Mouse (Mus musculus) hindlimb bud, embryonic 11.5 days (tissue): ENCODE data around the gene Zfp518b.

Source experiments
- DNase-seq: peaks from one replicate; pipeline ENCODE4 v3.0.0-alpha.2; 2012; ENCODE audit warnings: low read depth, low spot score; ENCODE audit errors: extremely low spot score

Gene Zfp518b

GRCm38 (mm10) chr5:38684164-38684911 lies at the start of gene Zfp518b:
Gene Zfp518b, minus strand, starts transcription at chr5:38684826.
- no peak for DNase-seq

GRCm38 (mm10) chr5:38708940-38709581 lies 24.4 kb upstream of the Zfp518b start:
- DNase-seq: no peak

GRCm38 (mm10) chr5:38707364-38708075 lies 22.9 kb upstream of the Zfp518b start:
- DNase-seq: no peak

DNA sequence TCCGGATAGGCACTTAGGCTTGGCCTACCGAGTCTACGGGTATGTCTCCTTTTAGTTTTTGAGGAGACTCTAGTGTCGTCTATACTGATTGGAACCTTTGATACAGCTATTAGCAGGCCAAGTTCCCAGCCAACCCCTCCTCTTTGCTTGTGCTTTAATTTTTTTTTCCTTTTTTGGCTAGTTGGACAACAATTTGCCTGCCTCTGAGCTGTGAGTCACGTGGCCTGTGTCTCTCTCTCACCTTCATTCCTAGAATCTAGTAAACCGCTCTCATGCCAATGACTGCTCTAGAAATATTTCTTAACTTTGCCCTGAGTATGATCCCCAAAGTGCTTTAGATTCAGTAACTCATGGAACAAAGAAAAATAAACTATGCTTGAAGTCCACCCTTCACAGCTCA lies 18.3 kb upstream of the Zfp518b start:
- no peak for DNase-seq

DNA sequence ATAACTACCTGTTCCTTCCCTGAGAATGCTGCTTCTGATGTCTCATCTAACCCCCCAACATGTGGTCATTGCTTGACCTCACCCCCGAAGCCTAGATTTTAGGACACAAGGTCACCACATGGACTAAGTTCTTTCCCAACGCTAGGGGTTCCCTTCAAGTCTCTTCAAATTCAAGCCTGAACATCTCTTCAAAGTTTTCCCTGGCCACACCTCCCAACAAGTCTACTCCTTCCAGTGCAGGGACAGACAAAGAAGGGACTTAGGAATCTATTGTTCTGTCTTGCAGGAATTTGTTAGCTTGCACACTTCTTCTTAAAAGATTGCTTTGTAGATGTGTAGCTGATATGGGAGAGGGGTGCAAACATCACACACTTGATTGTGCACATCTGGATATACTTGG lies 17.5 kb upstream of the Zfp518b start:
- DNase-seq: no peak

DNA sequence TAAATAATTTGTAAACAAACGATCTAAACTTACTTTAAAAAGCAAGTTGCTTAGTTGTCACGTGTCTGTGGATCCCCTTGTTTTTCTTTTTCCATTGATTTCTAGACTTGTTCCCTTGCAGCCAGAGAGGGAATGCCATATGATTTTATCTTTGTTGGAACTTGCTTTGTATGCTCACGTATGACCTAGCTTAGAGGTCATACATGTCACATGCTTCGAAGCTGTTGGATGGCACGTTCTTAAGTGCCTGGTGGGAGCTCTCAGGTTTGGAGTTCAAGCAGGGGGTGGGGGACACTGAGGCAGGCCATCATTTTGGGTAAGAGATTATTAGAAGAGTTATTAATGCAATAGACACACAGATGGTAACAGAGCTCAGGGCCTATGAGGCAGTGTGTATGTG lies 13.8 kb upstream of the Zfp518b start:
- no peak for DNase-seq

DNA sequence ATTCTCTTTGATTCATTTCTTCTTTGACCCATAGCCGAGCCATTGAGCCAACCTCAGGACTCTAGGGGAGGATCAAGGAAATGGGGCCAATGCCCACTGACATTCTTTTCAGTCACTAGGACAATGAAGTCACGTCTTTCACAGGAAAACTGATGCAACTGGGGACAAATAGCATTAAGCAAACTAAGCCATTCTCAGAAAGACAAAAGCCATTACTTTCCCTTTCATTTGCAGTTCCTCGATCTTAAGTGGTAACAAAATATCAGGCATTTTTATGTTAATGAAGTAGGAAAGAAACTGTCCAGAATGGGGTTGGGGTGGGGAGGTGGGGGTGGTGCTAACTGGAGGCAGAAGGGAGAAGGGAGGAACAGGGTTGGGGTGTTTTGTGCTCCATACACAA lies 13.4 kb upstream of the Zfp518b start:
- DNase-seq: no peak

DNA sequence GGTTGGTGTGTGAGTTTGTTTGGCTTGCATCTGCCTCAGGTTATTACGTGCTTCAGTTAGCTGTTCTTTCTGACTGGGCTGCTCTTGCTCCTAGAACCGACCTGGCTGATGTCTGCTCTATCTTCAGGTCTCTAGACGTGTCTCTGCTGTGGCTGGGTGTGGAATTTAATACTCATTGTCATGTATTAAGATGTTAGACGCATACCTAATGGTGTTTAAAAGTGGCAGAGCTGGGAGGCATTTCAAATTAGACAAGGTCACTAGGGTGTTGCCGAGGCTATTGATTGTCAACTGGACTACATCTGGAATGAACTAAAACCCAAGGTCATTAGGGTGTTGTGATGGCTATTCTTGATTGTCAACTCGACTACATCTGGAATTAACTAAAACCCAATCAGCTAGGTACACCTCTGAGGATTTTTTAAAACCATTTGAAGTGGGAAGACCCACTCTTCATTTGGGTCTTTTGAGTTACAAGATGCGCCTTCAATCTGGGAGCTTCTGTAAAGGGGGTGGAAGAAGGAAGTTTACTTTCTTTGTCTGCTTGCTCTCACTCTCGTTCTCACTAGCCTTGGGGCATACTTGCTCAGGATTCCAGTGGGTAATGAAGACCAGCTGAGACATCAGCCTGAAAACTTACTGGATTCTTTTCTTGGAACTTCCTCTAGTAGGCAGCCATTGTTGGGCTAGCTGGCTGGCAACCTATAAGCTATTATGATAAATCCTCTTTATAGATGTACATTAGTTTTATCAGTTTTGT lies 12.2 kb upstream of the Zfp518b start:
- peak; percentile 57 for DNase-seq

DNA sequence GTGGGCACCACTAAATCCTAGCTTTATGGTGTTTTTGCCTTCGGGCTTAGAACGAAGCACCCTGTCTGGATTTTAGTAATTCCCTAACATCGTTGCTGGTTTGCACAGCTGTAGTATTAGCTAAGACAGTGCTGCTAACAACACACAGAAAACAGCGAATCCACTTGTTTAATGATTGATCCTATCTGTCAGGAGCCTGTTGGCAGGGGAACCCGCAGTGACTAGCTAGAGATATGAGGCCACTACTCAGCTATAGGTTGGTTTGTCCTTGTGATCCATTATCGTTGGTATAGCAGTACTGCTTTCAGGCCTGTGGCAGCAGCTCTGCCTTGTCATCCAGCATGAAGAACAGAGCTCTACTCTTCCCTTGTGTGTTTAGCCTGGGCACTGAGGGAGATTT lies 8.2 kb upstream of the Zfp518b start:
- no peak for DNase-seq

- no peak for DNase-seq
Measured at GRCm38 (mm10) chr5:38689186-38689585, 4.6 kb upstream of the Zfp518b start.

DNA sequence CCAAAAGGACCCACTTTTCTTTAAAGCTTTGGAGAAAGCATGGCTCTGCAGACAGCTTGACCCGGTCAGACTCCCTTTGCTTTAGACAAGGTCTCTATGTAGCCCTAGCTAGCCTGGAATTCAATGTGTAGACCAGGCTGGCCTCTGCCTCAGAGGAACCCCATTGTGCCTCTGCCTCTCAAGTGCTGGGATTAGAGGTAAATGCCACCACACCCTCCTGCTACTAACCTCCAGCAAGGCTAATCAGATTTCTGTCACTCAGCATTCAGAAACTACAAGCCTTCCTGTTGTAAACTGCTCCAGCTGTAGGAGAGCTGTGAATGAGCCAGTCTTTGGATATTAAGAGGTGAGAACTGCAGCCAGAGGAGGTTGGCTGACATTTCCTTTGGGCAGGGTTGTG lies 3.1 kb upstream of the Zfp518b start:
- no peak for DNase-seq

- DNase-seq: no peak
Measured at GRCm38 (mm10) chr5:38658836-38659235, 25.8 kb downstream of the Zfp518b start.

DNA sequence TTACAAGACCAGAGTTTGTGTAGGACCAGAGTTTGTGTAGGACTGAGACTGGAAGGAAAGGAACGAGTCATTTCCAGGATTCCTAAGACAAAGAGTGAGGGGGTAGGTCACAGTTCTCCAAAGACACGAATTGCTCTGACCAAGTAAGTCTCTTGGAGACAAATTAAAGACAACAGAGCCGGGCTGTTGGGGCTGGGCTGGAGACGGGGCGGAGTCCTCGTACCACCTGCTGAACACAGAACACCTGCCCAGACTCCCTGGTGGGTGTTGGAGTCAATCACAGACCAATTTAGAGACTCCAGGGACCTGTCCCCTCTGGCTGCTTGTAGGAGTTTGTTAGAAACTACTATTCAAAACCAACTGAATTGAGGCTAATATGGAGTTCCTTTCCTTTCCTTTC lies 28.4 kb downstream of the Zfp518b start:
- no peak for DNase-seq

- DNase-seq: no peak
Measured at GRCm38 (mm10) chr5:38655421-38655928, 29.2 kb downstream of the Zfp518b start.

- no peak for DNase-seq
Measured at GRCm38 (mm10) chr5:38654571-38654970, 30.1 kb downstream of the Zfp518b start.

- no peak for DNase-seq
Measured at GRCm38 (mm10) chr5:38653101-38653500, 31.5 kb downstream of the Zfp518b start.

- no peak for DNase-seq
Measured at GRCm38 (mm10) chr5:38651455-38651854, 33.2 kb downstream of the Zfp518b start.

GRCm38 (mm10) chr5:38641526-38641925 lies 43.1 kb downstream of the Zfp518b start:
- DNase-seq: no peak

- DNase-seq: no peak
Measured at GRCm38 (mm10) chr5:38636301-38636749, 48.3 kb downstream of the Zfp518b start.

GRCm38 (mm10) chr5:38635696-38636095 lies 48.9 kb downstream of the Zfp518b start:
- DNase-seq: no peak
